Mouse (Mus musculus): ENCODE data around the gene Cops2.

Cops2 gene

DNA sequence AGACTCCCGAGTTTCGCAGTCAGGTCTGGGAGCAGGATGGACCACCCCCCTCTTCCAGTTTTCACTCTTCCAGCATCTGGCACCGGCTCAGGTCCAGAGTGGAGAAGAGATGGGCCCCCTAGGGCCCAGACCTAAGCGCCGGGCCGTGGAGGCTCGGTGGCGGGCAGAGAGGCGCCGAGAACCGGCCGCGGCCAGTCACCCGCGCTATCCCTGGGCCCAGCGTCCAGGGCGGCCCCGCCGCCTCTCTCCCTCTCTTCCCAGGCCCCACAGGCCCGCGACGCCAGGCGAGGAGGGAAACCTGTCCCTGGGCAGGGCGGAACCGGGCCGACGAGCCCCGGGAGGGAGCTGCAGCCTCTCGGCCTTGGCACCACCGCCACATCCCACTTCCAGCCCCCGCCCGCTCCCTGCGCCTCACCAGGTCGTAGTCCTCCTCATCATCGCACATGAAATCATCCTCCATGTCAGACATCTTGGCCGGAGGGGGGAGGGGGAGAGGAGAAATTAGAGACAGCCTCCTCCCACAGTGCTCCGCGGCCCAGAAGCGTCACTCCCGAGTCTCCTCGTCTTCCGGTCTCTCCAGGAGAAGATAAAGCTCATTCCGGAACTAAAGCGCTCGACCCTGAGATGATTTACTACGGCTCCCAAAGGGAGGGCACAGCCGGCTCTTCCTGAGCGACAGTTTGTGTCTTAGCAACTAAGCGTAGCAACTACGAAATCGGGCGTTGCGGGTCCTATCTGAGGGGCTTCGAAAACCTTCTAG, at the start of gene Cops2, which contains the start of gene Galk2:
Gene Cops2 (minus strand): TSS at position 619 of the 760 bp plus-strand sequence.
Gene Galk2 (plus strand): TSS at position 589 of the 760 bp plus-strand sequence.
- 0% methylated on average over 50 of the region's 54 CpGs for WGBS

GRCm38 (mm10) chr2:125907580-125908255, 48.8 kb upstream of the Cops2 start:
- 88% methylated on average over 4 of the region's 4 CpGs for WGBS

GRCm38 (mm10) chr2:125906407-125907066, 47.6 kb upstream of the Cops2 start:
- 86% methylated on average over 4 of the region's 4 CpGs for WGBS

DNA sequence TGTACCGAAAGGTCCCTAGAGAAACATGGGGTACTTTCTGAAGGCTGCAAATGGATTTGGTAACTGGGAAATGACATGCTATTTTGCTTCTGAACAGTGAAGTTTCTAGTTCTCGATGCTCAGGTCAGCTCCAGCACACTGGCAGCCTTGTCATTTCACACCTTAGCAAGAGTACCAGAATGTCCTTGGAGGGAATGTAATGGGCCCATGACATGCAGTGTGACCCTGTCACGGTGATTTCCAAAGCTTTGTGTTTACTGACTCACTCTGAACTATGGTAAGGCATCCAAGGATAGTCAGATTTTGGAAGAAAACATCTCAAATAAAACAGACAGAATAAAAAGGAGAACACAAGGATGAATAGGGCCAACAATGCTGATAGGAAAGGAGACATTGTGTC, 42.5 kb upstream of the Cops2 start:
- WGBS = 94% methylated on average over 3 of the region's 3 CpGs

DNA sequence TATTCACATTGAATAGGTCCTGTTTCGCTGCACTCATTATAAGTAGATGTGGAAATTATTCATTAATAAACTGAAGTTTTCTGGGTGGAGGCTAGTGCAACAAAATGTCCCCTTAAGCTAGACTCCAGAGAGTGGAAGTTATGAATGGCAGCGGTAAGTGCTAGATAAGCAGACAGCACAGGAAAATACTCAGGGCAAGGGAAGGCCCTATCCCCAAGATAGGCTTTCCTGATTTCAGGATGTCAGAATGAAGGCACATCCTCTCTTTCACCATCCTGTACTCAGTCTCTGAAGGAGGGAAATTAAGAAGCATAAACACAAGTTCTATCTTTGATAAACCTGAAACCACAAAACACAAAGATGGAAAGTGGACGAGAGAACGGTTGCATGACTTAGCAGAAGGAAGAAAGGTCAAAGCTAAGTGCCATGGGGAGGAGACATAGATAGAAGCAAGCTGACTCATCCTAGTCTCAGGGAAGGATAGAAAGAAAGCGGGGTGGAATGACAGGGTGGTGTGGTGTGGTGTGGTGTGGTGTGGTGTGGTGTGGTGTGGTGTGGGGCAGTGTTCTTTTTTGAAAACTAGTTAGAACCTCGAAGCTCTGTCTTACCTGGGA, 42.0 kb upstream of the Cops2 start:
- 87% methylated on average over 6 of the region's 6 CpGs for WGBS

DNA sequence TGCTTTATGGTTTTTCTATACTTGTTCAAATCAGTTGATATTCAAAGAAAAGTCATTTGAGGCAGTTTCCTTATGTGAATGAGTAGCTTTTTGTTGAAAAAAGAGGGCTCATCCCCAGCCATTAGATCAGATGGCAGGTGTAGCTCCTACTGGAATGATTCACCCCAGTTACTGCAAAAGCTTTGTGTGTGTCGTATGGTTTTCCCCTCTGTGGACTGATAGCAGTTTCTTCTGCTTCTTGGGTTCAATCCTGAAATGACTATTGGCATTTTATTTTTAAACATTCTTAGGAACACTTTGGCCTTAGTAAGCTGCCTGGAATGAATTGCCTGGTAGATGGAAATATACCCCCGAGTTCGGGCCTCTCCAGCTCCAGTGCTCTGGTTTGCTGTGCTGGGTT, 37.4 kb upstream of the Cops2 start:
- WGBS = 90% methylated on average over 3 of the region's 3 CpGs

DNA sequence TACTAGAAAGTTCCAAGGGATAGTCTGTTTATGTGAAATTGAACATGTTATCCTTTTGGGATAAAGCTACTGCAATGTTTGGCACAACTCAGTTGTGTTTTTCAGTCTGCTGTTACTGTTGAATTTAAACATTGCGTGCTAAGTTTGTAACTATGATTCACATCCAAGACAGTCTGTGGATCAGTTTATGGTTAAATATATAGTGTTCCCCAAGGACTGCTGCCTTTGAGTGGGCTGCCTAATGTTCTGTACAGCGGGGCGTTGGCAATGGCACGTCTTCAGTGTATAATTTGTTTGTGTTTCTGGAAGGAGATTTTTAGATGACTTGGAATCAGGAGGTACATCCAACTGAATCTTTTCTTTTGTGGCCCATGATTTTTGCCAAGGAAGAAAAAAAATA, 36.2 kb upstream of the Cops2 start:
- 62% methylated on average over 4 of the region's 4 CpGs for WGBS

DNA sequence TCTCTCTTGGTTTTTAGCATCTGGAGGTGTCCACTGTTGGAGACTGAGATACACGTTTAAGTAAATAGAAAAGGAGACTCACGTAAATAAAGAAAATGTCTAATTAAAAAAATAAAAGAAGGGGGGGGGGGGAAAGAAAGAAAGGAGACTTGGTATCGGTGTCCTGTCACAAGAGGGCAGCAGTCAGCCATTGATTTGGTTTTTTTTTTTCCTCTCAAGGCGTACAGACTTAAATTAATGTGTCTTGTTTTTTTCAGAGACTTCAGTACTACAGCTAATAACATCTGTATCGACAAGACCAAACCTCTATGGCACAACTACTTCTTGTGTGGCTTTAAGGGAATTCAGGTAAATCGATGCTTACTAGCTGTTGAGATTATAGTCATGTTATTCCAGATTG, 34.2 kb upstream of the Cops2 start:
- WGBS = 32% methylated on average over 6 of the region's 6 CpGs

GRCm38 (mm10) chr2:125885891-125886576, 27.1 kb upstream of the Cops2 start:
- WGBS = 83% methylated on average over 4 of the region's 4 CpGs

DNA sequence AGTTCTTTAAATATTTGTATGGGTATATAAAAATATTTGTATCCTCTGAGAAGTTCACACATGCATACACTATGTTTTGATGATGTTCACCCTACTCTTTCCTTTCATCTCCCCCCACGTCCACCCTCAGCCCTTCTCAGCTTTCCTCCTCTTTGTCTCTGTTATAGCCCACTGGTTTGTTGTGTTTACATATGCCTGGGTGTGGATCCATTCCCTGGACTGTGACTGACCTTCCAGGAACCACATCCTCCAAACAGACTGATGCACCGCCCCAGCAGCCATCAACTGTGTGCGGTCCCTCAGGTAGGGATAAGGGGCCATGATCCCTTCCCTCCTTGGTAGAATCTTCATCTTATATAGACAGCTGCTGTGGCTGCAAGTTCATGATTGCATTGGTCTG, 11.2 kb upstream of the Cops2 start:
- WGBS = 85% methylated on average over 3 of the region's 3 CpGs

DNA sequence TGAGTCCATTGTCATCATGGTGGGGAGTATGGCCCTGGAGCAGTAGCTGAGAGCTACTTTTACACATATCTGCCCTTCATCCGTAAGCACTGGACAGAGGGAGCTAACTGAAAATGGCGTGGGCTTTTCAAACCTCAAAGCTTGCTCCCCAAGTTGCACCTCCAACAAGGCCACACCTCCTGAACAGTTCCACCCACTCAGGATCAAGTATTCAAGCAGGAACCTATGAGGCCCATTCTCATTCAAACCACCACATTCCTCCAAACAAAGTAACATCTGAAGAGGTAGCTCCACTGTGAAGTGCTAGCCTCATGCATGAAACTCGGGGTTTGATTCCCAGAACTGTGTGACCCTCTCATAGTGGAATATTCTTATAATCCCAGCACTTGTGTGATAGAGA, 9.4 kb upstream of the Cops2 start:
- 83% methylated on average over 3 of the region's 3 CpGs for WGBS

DNA sequence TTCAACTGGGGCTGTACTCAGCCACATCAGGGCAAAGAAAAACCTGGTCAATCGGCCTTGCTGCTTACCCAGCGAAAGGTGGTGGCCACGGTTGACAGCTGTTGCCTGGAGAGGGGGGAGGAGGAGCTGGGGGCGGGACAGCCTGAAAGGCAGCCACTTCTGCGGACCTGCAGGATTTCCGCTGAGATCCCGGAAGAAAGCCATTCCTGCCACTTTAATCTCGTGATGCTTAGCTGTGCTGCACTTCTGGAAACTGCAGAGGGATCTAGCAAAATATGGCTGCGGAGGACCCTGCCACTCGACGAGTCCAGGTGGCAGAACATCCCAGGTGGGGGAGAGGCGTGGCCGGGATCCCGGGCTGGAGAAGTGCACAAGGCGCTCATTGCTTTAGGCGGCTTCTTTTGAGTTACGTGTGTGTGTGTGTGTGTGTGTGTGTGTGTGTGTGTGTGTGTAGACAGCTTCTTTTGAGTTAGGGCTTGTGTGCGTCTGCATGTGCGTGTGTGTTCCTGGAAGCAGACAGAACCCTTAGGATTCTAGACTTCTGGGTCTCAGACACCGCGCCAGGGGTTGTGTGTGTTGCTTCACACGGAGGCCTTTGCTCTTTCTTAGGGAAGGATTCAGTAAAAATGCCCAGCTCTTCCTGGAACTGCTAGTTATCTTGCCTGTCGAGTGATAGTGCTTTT, 7.3 kb upstream of the Cops2 start:
- 5% methylated on average over 23 of the region's 23 CpGs for WGBS

- 89% methylated on average over 1 of the region's 1 CpGs for WGBS
These were observed 5.6 kb upstream of the Cops2 start for GRCm38 (mm10) chr2:125864551-125864950.

- 78% methylated on average over 3 of the region's 3 CpGs for whole genome bisulfite sequencing
These were observed 4.9 kb upstream of the Cops2 start for GRCm38 (mm10) chr2:125863799-125864198.

DNA sequence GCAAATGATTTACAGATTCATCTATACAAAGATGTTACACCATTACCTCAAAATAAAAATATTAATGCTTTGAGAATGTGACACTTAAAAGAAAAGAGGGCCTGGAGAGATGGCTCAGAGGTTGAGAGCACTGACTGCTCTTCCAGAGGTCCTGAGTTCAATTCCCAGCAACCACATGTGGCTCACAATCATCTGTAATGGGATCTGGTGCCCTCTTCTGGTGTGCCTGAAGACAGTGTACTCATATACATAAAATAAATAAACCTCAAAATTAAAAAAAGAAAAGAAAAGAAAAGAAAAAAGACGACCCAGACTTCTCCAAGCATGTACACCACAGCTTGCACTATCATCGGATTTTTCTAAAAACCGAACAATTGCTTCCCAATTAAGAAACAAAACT, 1.2 kb downstream of the Cops2 start:
- 29% methylated on average over 3 of the region's 3 CpGs for WGBS

- WGBS = 73% methylated on average over 2 of the region's 2 CpGs
These were observed 7.7 kb downstream of the Cops2 start for GRCm38 (mm10) chr2:125851237-125851636.

DNA sequence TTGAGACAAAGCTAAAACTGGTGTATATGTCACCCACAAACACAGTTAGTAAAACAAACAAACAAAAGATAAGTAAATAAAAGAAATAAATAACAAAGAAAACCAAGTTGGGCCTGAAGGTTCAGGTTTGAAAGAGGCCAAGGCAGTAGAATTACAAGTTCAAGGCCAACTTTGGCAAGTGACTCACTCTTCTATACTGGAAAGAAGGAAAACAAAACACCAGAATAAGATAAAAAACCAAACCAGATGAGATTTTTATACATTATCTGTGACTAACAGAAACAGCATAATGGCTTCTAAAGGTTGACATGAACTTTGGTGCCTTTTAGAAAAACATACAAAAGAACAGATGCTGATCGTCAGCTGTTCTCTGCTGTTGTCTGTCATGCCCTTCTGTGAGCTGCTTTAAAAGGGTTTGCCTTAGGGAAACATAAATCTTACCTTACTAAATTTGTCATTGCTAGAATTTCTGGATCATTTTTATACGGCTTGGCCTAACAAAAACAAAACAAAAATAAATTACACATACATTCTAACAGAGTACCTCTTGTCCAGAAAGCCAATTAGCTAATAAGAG, 20.1 kb downstream of the Cops2 start:
- WGBS = 64% methylated on average over 2 of the region's 2 CpGs

- WGBS = 93% methylated on average over 7 of the region's 7 CpGs
These were observed 20.8 kb downstream of the Cops2 start for GRCm38 (mm10) chr2:125838091-125838490.

DNA sequence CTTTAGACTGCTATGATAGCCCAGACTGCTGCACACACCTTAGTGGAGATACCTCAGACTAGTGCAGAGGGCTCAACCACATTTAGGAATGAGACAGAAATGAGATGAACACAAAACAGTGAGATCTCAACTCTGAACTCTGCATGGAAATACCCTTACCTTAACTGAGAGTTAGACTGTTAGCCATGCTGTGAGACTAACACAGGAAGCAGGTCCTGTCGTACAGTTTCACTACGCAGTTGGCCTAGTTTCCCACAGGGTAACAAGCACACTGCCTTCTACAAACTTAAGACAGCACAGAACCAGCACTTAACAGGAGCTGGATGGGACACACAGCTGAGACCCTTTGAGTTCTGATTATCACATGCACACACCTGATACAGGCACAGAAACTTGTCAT, 29.0 kb downstream of the Cops2 start:
- WGBS = 61% methylated on average over 2 of the region's 2 CpGs

- 78% methylated on average over 4 of the region's 4 CpGs for WGBS
These were observed 31.0 kb downstream of the Cops2 start for GRCm38 (mm10) chr2:125827898-125828297.

- 34% methylated on average over 4 of the region's 4 CpGs for WGBS
These were observed 32.7 kb downstream of the Cops2 start for GRCm38 (mm10) chr2:125826201-125826600.
